Mouse (Mus musculus) stomach, postnatal 0 days (tissue): ENCODE measurements around the gene Gpm6a. TPM values are rescaled to one million over a fixed set of nuclear protein-coding genes. Genes with fewer than 3 reads are reported as not detected.

Source experiments
- ATAC-seq: fragments of 200-750 bp; cut with Nextera tagmentation; 2 replicates; pipeline ENCODE4 v1.8.0; 2017; ENCODE audit not compliant: low FRiP score, low TSS enrichment
- DNase-seq: peaks from one replicate; pipeline ENCODE4 v3.0.0-alpha.2; 2016; ENCODE audit warnings: low spot score
- H3K27ac ChIP-seq: fragments of 300-500 bp; sonication (generic); replicated peaks from 2 replicates; pipeline ENCODE4 v1.5.1; 2014; ENCODE audit warnings: mild to moderate bottlenecking, control low read depth
- H3K27me3 ChIP-seq: fragments of 300-500 bp; sonication (generic); 2 replicates; pipeline ENCODE4 v1.6.1; 2014; ENCODE audit warnings: low read length; ENCODE audit not compliant: control insufficient read depth, insufficient read depth
- H3K36me3 ChIP-seq: fragments of 300-500 bp; sonication (generic); 2 replicates; pipeline ENCODE4 v1.6.1; 2014; ENCODE audit warnings: low read length, mixed read lengths; ENCODE audit not compliant: control insufficient read depth, insufficient read depth
- H3K4me1 ChIP-seq: fragments of 300-500 bp; sonication (generic); replicated peaks from 2 replicates; pipeline ENCODE4 v1.6.1; 2014; ENCODE audit warnings: antibody characterized with exemption; ENCODE audit not compliant: control insufficient read depth, insufficient read depth
- H3K4me2 ChIP-seq: fragments of 300-500 bp; sonication (generic); replicated peaks from 2 replicates; pipeline ENCODE4 v1.6.1; 2014; ENCODE audit warnings: low read depth, mild to moderate bottlenecking, control low read depth, moderate library complexity
- H3K4me3 ChIP-seq: fragments of 300-500 bp; sonication (generic); 2 replicates; pipeline ENCODE4 v1.5.1; 2014; ENCODE audit warnings: low read depth, low read length, control low read depth
- H3K9ac ChIP-seq: fragments of 300-500 bp; sonication (generic); 2 replicates; pipeline ENCODE4 v1.6.1; 2014; ENCODE audit warnings: mild to moderate bottlenecking, low read length, control low read depth, mixed read lengths
- H3K9me3 ChIP-seq: fragments of 300-500 bp; sonication (generic); 2 replicates; pipeline ENCODE4 v1.6.1; 2016; ENCODE audit warnings: low read length; ENCODE audit not compliant: control insufficient read depth
- CTCF ChIP-seq: IDR thresholded peaks from 2 replicates; pipeline ENCODE4 v1.5.1; 2016; ENCODE audit warnings: antibody characterized with exemption, low read depth, mild to moderate bottlenecking, moderate library complexity
- EP300 ChIP-seq: optimal IDR thresholded peaks from 2 replicates; pipeline ENCODE3; 2016; ENCODE audit warnings: antibody characterized with exemption
- WGBS: fragments of 180-500 bp; shearing (Covaris S2); extraction: QIAGEN DNeasy Blood & Tissue Kit; methylation state at CpG from one replicate; pipeline ENCODE4 v1.1.7; 2014; 5-methylcytosine and 5-hydroxymethylcytosine counted together
- polyA plus RNA-seq: library from polyadenylated mRNA; unstranded; fragments of >200 nt; fragmentation: Nextera tagmentation; extraction: Ambion mirVana; gene quantifications from 2 replicates; pipeline ENCODE4 v1.2.1, GENCODE M21; 2015

Gpm6a gene
- polyA plus RNA-seq, 1 experiment from 2014 or later, result 13.2 TPM

DNA sequence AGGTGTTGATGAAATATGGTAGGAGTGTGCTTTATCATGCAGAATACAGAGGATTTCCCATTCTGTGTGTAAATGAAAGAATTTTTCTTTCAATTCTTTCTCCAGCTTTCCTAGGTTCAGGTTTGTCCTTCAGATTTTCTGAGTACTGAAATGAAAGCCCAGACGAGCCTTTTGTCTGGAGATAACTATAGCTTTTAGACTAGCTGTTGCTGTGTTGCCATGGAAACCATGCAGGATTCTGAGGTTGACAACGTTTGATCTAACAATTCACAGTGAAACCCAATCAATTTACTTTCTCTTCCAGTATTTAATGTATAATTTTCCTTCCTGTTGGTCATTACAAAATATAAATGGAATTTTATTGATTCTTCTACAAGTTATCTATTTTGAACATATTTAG lies 34.5 kb downstream of the Gpm6a start:
- Histone ChIP-seq H3K9ac (no peak overlapping the region), H3K9me3 (no peaks in the 10 kb centered on the region), H3K27ac (no peak overlapping the region), H3K27me3 (no peaks in the 10 kb centered on the region), H3K4me3 (no peak overlapping the region), H3K4me2 (no peak overlapping the region), H3K4me1 (no peaks in the 10 kb centered on the region), H3K36me3 (no peaks in the 10 kb centered on the region)
- TF ChIP-seq CTCF (no peak), EP300 (no peak)
- ATAC-seq, result no peak
- WGBS, result 22% methylated on average over 2 of the region's 2 CpGs
- no peak for DNase-seq

DNA sequence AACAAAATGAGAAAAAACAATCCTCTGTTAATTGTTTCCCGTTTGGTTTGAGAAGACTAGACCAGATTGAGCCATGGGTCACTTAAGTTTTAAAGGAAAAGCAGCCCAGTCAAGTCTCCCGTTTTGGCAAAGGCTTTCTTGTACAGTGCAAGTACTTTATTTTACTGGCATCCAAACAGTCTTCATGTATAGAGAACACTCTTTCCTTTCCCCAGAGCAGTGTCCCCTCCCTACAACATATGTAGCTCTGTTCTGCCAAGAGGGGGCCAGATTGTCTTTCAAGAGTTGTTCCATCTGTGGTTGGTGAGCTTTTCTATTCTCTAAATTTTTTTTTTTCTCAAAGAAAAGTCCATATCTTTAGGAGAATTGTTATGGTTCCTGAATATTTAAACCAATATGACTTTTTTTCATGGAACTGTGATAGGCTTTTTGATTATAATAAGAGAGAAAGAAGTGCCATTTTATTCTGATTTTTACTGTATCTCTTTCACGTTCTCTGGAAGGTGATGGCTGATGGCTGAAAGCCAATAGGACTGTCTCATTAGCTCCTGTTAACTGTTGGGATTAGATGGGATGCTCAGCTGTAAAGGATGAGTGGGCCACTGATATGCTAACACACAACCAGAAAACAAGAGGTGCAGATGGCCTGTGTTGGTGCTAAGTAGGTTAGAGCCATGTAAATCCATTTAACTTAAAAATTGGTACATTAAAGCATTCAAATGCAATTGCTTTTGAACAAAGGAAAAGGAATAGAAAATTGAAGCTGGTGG lies 37.4 kb downstream of the Gpm6a start:
- H3K4me3 ChIP-seq, result no peak overlapping the region
- WGBS, result 61% methylated on average over 3 of the region's 3 CpGs
- DNase-seq (no peak), ATAC-seq (no peak)
- TF ChIP-seq CTCF (no peak), EP300 (no peak)
- no peaks in the 10 kb centered on the region for H3K27me3 ChIP-seq
- no peaks in the 10 kb centered on the region for H3K9me3 ChIP-seq
- no peak overlapping the region for H3K4me2 ChIP-seq
- no peaks in the 10 kb centered on the region for H3K36me3 ChIP-seq
- H3K9ac ChIP-seq, result no peak overlapping the region
- no peak overlapping the region for H3K27ac ChIP-seq
- no peaks in the 10 kb centered on the region for H3K4me1 ChIP-seq

DNA sequence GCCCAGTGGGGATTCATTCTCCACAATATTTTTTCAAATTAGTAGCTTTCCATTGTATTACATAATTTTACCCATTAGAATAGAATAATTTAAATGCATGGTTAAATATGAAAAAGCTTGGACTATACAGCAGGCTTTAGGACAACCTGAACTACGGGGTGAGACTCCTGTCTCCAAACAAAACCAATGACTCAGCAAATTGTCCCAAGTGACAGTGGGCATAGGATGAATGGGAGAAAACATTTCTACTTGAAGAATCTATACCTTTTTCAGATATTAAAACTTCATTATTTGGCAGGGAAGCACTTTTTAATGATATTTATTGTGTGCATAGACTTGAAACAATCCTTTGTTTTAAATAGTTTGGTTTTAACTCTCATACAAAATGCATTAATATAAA lies 41.0 kb downstream of the Gpm6a start:
- Histone ChIP-seq H3K27ac (no peak overlapping the region), H3K4me2 (no peak overlapping the region), H3K4me1 (no peaks in the 10 kb centered on the region), H3K27me3 (no peaks in the 10 kb centered on the region), H3K9ac (no peak overlapping the region), H3K4me3 (no peak overlapping the region), H3K9me3 (no peaks in the 10 kb centered on the region), H3K36me3 (no peaks in the 10 kb centered on the region)
- ATAC-seq (no peak), DNase-seq (no peak)
- no peak for TF ChIP-seq EP300
- no peak for TF ChIP-seq CTCF
- 58% methylated on average over 1 of the region's 1 CpGs for WGBS

- H3K36me3 ChIP-seq, result no peaks in the 10 kb centered on the region
- no peaks in the 10 kb centered on the region for H3K4me1 ChIP-seq
- no peak overlapping the region for H3K9ac ChIP-seq
- no peaks in the 10 kb centered on the region for H3K27me3 ChIP-seq
- no peaks in the 10 kb centered on the region for H3K9me3 ChIP-seq
- no peak overlapping the region for H3K4me2 ChIP-seq
- H3K27ac ChIP-seq, result no peak overlapping the region
- 92% methylated on average over 1 of the region's 1 CpGs for WGBS
- no peak overlapping the region for H3K4me3 ChIP-seq
- TF ChIP-seq EP300 (no peak), CTCF (no peak)
- DNase-seq (no peak), ATAC-seq (no peak)
These were observed 47.8 kb downstream of the Gpm6a start for GRCm38 (mm10) chr8:55002398-55002797.

GRCm38 (mm10) chr8:55002946-55003345 lies 48.3 kb downstream of the Gpm6a start:
- H3K9me3 ChIP-seq, result no peaks in the 10 kb centered on the region
- H3K4me2 ChIP-seq, result no peak overlapping the region
- H3K27me3 ChIP-seq, result no peaks in the 10 kb centered on the region
- 42% methylated on average over 2 of the region's 2 CpGs for WGBS
- H3K36me3 ChIP-seq, result no peaks in the 10 kb centered on the region
- no peak overlapping the region for H3K9ac ChIP-seq
- no peak for ATAC-seq
- H3K27ac ChIP-seq, result no peak overlapping the region
- H3K4me1 ChIP-seq, result no peaks in the 10 kb centered on the region
- TF ChIP-seq EP300 (no peak), CTCF (no peak)
- no peak overlapping the region for H3K4me3 ChIP-seq
- no peak for DNase-seq

GRCm38 (mm10) chr8:55012228-55012627 lies 57.6 kb downstream of the Gpm6a start:
- no peaks in the 10 kb centered on the region for H3K27me3 ChIP-seq
- TF ChIP-seq EP300 (no peak), CTCF (no peak)
- H3K36me3 ChIP-seq, result no peaks in the 10 kb centered on the region
- H3K4me2 ChIP-seq, result no peak overlapping the region
- H3K4me1 ChIP-seq, result no peaks in the 10 kb centered on the region
- 61% methylated on average over 2 of the region's 2 CpGs for WGBS
- no peak overlapping the region for H3K4me3 ChIP-seq
- H3K9me3 ChIP-seq, result no peaks in the 10 kb centered on the region
- DNase-seq (no peak), ATAC-seq (no peak)
- no peak overlapping the region for H3K27ac ChIP-seq
- no peak overlapping the region for H3K9ac ChIP-seq
